Mouse (Mus musculus): Measurements from ENCODE around the gene Vps4b. TPM values are rescaled to one million over a fixed set of nuclear protein-coding genes. Genes with fewer than 3 reads are reported as not detected.

Vps4b gene
- polyA plus RNA-seq, 1 experiment: 121 TPM

GRCm38 (mm10) chr1:106774896-106775295 lies 21.6 kb downstream of the Vps4b start:
- Histone ChIP-seq H3K9ac (ENCODE audit: low read depth, poor library complexity, severe bottlenecking) (no peak overlapping the region), H3K27me3 (ENCODE audit: control insufficient read depth, insufficient read depth, low read length, poor library complexity, severe bottlenecking) (no peaks in the 10 kb centered on the region), H3K4me3 (ENCODE audit: low read depth, low read length) (no peak overlapping the region), H3K9me3 (replicated peaks; ENCODE audit: control insufficient read depth, insufficient read depth, low read length, poor library complexity, severe bottlenecking) (no peaks in the 10 kb centered on the region), H3K36me3 (ENCODE audit: control insufficient read depth, insufficient read depth, low read length, poor library complexity, severe bottlenecking) (peaks cover 47% of the 10 kb centered on the region), H3K27ac (ENCODE audit: insufficient read depth, low read length) (no peak overlapping the region), H3K4me1 (ENCODE audit: control insufficient read depth, insufficient read depth, low read length) (no peaks in the 10 kb centered on the region)
- TF ChIP-seq CTCF (IDR thresholded peaks at IDR 0.05; ENCODE audit: low read depth, low read length) (no peak), EP300 (IDR thresholded peaks at IDR 0.05; ENCODE audit: insufficient read depth, low read depth, low read length) (no peak), POLR2A (IDR thresholded peaks at IDR 0.05; ENCODE audit: insufficient read depth, low read length) (no peak)

- Histone ChIP-seq H3K4me3 (ENCODE audit: low read depth, low read length) (no peak overlapping the region), H3K27ac (ENCODE audit: insufficient read depth, low read length) (no peak overlapping the region), H3K9ac (ENCODE audit: low read depth, poor library complexity, severe bottlenecking) (no peak overlapping the region), H3K27me3 (ENCODE audit: control insufficient read depth, insufficient read depth, low read length, poor library complexity, severe bottlenecking) (no peaks in the 10 kb centered on the region), H3K36me3 (ENCODE audit: control insufficient read depth, insufficient read depth, low read length, poor library complexity, severe bottlenecking) (peaks cover 43% of the 10 kb centered on the region), H3K4me1 (ENCODE audit: control insufficient read depth, insufficient read depth, low read length) (no peaks in the 10 kb centered on the region), H3K9me3 (replicated peaks; ENCODE audit: control insufficient read depth, insufficient read depth, low read length, poor library complexity, severe bottlenecking) (no peaks in the 10 kb centered on the region)
- TF ChIP-seq CTCF (IDR thresholded peaks at IDR 0.05; ENCODE audit: low read depth, low read length) (no peak), POLR2A (IDR thresholded peaks at IDR 0.05; ENCODE audit: insufficient read depth, low read length) (no peak), EP300 (IDR thresholded peaks at IDR 0.05; ENCODE audit: insufficient read depth, low read depth, low read length) (no peak)
These were observed 22.4 kb downstream of the Vps4b start for GRCm38 (mm10) chr1:106774092-106774491.

GRCm38 (mm10) chr1:106768773-106769172 lies 27.8 kb downstream of the Vps4b start:
- Histone ChIP-seq H3K4me1 (ENCODE audit: control insufficient read depth, insufficient read depth, low read length) (no peaks in the 10 kb centered on the region), H3K4me3 (ENCODE audit: low read depth, low read length) (no peak overlapping the region), H3K27me3 (ENCODE audit: control insufficient read depth, insufficient read depth, low read length, poor library complexity, severe bottlenecking) (no peaks in the 10 kb centered on the region), H3K9me3 (replicated peaks; ENCODE audit: control insufficient read depth, insufficient read depth, low read length, poor library complexity, severe bottlenecking) (no peaks in the 10 kb centered on the region), H3K9ac (ENCODE audit: low read depth, poor library complexity, severe bottlenecking) (no peak overlapping the region), H3K36me3 (ENCODE audit: control insufficient read depth, insufficient read depth, low read length, poor library complexity, severe bottlenecking) (peaks cover 26% of the 10 kb centered on the region), H3K27ac (ENCODE audit: insufficient read depth, low read length) (no peak overlapping the region)
- TF ChIP-seq POLR2A (IDR thresholded peaks at IDR 0.05; ENCODE audit: insufficient read depth, low read length) (no peak), CTCF (IDR thresholded peaks at IDR 0.05; ENCODE audit: low read depth, low read length) (no peak), EP300 (IDR thresholded peaks at IDR 0.05; ENCODE audit: insufficient read depth, low read depth, low read length) (no peak)

GRCm38 (mm10) chr1:106765771-106766170 lies 30.8 kb downstream of the Vps4b start:
- Histone ChIP-seq H3K27ac (ENCODE audit: insufficient read depth, low read length) (no peak overlapping the region), H3K9me3 (replicated peaks; ENCODE audit: control insufficient read depth, insufficient read depth, low read length, poor library complexity, severe bottlenecking) (no peaks in the 10 kb centered on the region), H3K27me3 (ENCODE audit: control insufficient read depth, insufficient read depth, low read length, poor library complexity, severe bottlenecking) (no peaks in the 10 kb centered on the region), H3K4me1 (ENCODE audit: control insufficient read depth, insufficient read depth, low read length) (no peaks in the 10 kb centered on the region), H3K9ac (ENCODE audit: low read depth, poor library complexity, severe bottlenecking) (no peak overlapping the region), H3K4me3 (ENCODE audit: low read depth, low read length) (no peak overlapping the region), H3K36me3 (ENCODE audit: control insufficient read depth, insufficient read depth, low read length, poor library complexity, severe bottlenecking) (peaks cover 16% of the 10 kb centered on the region)
- TF ChIP-seq CTCF (IDR thresholded peaks at IDR 0.05; ENCODE audit: low read depth, low read length) (no peak), EP300 (IDR thresholded peaks at IDR 0.05; ENCODE audit: insufficient read depth, low read depth, low read length) (no peak), POLR2A (IDR thresholded peaks at IDR 0.05; ENCODE audit: insufficient read depth, low read length) (no peak)

GRCm38 (mm10) chr1:106764846-106765245 lies 31.7 kb downstream of the Vps4b start:
- H3K4me3 ChIP-seq (ENCODE audit: low read depth, low read length): no peak overlapping the region
- TF ChIP-seq EP300 (IDR thresholded peaks at IDR 0.05; ENCODE audit: insufficient read depth, low read depth, low read length): no peak
- TF ChIP-seq CTCF (IDR thresholded peaks at IDR 0.05; ENCODE audit: low read depth, low read length): no peak
- no peak for TF ChIP-seq POLR2A (IDR thresholded peaks at IDR 0.05; ENCODE audit: insufficient read depth, low read length)
- no peaks in the 10 kb centered on the region for H3K9me3 ChIP-seq (replicated peaks; ENCODE audit: control insufficient read depth, insufficient read depth, low read length, poor library complexity, severe bottlenecking)
- H3K36me3 ChIP-seq (ENCODE audit: control insufficient read depth, insufficient read depth, low read length, poor library complexity, severe bottlenecking): peaks cover 13% of the 10 kb centered on the region
- no peaks in the 10 kb centered on the region for H3K27me3 ChIP-seq (ENCODE audit: control insufficient read depth, insufficient read depth, low read length, poor library complexity, severe bottlenecking)
- no peak overlapping the region for H3K9ac ChIP-seq (ENCODE audit: low read depth, poor library complexity, severe bottlenecking)
- H3K27ac ChIP-seq (ENCODE audit: insufficient read depth, low read length): no peak overlapping the region
- H3K4me1 ChIP-seq (ENCODE audit: control insufficient read depth, insufficient read depth, low read length): no peaks in the 10 kb centered on the region

- Histone ChIP-seq H3K27me3 (ENCODE audit: control insufficient read depth, insufficient read depth, low read length, poor library complexity, severe bottlenecking) (no peaks in the 10 kb centered on the region), H3K4me3 (ENCODE audit: low read depth, low read length) (no peak overlapping the region), H3K9me3 (replicated peaks; ENCODE audit: control insufficient read depth, insufficient read depth, low read length, poor library complexity, severe bottlenecking) (no peaks in the 10 kb centered on the region), H3K4me1 (ENCODE audit: control insufficient read depth, insufficient read depth, low read length) (no peaks in the 10 kb centered on the region), H3K9ac (ENCODE audit: low read depth, poor library complexity, severe bottlenecking) (no peak overlapping the region), H3K27ac (ENCODE audit: insufficient read depth, low read length) (no peak overlapping the region), H3K36me3 (ENCODE audit: control insufficient read depth, insufficient read depth, low read length, poor library complexity, severe bottlenecking) (peaks cover 13% of the 10 kb centered on the region)
- TF ChIP-seq POLR2A (IDR thresholded peaks at IDR 0.05; ENCODE audit: insufficient read depth, low read length): no peak
- TF ChIP-seq EP300 (IDR thresholded peaks at IDR 0.05; ENCODE audit: insufficient read depth, low read depth, low read length): no peak
- TF ChIP-seq CTCF (IDR thresholded peaks at IDR 0.05; ENCODE audit: low read depth, low read length): no peak
These were observed 32.2 kb downstream of the Vps4b start for GRCm38 (mm10) chr1:106764281-106764680.

All from ES-Bruce4 (cell line).